Mouse (Mus musculus) induced T-regulatory cell, adult 2 months (primary cell): ENCODE data around the gene Cela2a.
A peak's percentile ranks its signal among the peaks of the same experiment; 100 is the strongest.

Experiments
- DNase-seq: peaks from one replicate; pipeline ENCODE4 v3.0.0-alpha.2; 2012; ENCODE audit warnings: low read depth

Gene Cela2a

GRCm38 (mm10) chr4:141826060-141826459 is at the start of gene Cela2a:
Gene Cela2a (minus strand): TSS chr4:141826160.
- no peak for DNase-seq

- no peak for DNase-seq
Measured at GRCm38 (mm10) chr4:141875481-141876108, 49.6 kb upstream of the Cela2a start.

DNA sequence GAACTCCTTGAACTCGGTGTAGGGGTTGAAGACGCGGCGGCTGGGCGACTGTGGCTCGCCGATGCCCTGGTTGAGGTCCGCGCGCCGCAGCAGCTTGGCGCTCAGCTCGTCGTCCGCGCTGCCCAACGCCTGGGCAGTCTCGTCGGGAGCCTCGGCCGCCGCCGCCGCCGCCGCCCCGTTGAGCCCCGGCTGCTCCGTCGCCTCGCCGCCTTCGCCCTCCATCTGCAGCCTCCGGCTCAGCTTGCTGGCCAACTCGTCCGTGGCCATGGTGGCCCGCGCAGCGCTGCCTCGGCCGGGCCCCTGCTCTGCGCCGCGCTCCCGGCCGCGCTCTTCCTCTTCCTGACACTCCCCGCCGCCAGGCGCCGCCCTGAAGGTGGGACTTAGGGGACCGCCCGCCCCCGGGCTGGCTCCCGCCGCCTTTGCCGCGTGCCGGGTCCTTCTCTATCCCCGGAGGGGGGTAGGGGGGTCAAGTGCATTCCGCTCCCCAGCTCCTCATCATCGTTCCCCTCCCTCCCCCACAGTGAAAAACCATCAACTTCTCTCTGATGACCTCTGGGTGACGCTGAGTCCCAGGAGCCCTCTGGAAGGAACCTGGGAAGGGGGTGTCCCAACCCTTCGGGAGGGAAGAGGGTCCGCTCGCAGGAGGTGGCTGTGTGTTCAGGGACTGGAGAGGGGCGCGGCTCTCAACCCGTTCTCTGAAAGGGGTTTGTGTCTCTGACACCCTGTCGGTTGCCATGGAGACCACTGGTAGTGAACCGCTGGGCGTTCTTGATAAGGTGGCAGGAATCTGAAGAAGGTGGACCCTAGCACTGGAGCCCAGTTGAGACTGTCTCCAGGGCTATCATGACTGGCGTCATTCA is 48.9 kb upstream of the Cela2a start, which contains the start of gene Efhd2:
Gene Efhd2 (minus strand): TSS at position 320 of the 860 bp plus-strand sequence.
- DNase-seq: peak; percentile 86

GRCm38 (mm10) chr4:141874111-141874600 is 48.2 kb upstream of the Cela2a start:
- DNase-seq: peak; percentile 35

DNA sequence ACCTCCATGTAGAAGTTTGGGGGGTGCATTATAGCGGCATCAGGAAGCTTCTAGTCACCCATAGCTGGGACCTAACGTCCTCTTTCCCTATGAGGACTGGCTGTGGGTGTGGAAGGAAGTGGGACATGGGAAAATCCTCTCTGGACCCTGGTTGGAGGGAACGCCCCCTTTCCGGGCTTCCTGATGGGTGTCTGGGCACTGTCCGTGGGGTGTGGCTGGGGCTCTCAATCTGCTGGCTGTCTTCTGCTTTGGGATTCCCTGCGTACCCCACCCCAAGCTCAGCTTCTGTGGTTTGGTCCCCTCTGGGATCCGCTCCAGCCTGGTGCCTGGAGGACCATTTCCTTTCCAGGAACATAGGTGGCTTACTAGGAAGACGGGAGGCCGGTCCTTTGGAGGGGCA is 47.0 kb upstream of the Cela2a start:
- no peak for DNase-seq

- no peak for DNase-seq
Measured at GRCm38 (mm10) chr4:141871909-141872308, 45.9 kb upstream of the Cela2a start.

DNA sequence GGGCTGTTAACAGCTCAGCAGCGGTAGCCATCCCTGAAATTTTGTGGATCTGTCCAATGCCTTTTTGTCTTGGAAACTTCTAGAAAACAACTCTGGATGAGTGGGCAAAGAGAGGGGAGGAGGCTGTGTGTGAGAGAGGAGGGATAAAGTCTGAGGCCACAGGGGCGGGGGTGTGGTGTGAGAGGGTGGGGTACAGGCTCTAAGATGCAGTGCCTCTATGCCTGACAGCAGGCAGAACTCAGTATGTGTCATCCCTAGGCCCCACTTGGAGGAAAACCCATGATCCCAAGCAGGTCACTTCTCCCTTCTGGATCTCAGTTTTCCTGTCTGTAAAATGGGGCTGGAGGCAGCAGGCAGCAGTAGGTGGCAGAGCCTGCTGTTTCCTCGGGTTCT is 45.4 kb upstream of the Cela2a start:
- DNase-seq: no peak

- no peak for DNase-seq
Measured at GRCm38 (mm10) chr4:141870666-141871332, 44.8 kb upstream of the Cela2a start.

DNA sequence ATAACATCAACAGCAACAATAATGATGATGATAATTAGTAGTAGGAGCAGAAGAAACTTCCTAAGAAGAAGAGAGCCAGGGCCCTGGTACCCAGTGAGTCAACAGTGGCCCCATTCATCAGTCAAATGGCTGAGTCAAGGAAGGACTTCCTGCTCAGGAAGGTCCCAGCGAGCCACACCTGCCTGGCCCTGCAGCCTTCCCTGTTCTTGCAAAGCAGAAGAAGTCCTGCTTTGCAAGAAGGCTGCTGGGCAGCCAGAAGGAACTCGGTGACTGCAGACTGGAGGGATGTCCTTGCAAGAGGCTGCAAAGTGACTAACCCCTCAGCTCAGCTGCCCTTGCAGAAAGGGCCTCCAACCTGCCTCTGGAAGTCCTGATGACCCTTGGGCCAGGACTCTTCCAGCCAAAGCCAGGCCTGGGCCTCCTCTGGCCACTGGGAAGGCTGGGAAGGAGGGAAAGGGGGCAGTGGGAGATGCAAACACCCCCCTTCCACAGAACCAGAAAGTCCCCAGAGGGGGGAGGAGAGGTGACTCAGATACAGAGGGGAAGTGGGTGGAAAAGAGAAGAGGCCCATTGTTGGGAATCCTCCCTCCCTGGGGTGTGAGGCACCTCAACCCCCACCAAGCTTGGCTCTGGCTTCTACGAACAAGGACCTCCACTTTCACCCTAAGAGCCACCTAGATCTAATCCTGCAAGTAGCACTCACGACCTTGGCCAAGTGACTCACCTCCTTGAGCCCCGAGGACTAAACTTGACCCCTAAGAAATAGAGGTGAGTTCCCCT is 43.7 kb upstream of the Cela2a start:
- DNase-seq: no peak

- no peak for DNase-seq
Measured at GRCm38 (mm10) chr4:141868051-141868450, 42.1 kb upstream of the Cela2a start.

- no peak for DNase-seq
Measured at GRCm38 (mm10) chr4:141867498-141867897, 41.5 kb upstream of the Cela2a start.

DNA sequence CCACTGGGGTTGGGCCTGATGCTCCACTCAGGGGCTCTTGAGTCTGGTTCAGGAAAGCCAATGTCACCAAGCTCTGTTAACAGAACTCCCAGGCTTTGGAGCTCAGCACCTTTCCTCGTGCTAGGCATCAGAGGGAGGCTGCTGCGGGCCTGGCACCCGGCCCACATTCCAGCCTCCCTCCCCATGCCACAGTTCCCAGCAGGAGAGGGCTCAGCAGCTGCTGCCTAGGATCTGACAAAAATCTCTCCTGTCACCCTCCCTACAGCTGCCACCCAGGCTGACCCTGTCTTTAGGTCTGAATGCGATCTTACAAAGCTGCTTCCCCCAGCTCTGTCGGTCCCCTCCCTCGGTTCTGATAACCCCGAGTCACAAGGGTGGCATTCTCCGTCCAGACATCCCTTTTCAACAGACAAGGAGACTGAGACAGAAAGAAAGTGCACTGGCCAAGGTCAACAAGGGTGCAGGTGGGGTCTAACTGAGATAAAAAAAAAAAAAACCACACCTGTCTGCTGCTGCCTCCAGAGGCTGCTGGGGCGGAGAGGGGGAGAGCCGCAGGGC is 41.1 kb upstream of the Cela2a start:
- no peak for DNase-seq

DNA sequence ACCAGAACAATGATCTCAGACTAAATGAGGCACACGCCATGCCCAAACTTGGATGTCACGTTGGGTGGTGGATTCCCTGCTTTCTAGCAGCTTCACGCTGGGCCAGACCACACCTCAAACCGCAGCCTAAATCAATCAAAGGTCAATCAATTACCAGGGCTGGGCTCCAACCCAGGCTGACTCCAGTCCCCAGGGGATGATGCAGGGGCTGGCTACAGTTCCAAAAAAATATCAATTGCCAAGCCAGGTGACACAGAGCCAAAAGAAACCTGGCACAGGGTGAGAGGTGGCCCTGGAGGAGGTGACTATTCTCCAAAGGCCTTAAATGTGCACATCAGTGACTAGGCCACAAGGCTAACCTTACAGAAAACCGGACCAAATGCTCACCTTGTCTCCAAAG is 39.6 kb upstream of the Cela2a start:
- DNase-seq: no peak

DNA sequence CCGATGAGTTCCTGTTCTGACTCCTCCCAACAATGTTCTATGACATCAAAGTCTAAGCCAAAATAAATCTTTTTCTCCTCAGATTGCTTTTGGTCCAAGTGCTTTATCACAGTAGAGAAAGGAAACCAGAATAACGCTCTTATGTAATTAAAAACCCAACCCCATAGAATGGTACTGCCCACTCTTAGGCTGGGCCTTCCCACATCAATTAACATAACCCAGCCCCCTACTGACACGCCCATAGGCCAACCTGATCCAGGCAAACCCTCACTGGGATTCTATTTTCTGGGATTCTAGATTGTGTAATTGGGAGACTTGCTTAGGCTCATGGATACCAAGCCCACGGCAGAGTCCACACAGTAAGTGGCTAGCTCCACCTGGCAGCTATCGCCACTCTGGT is 39.0 kb upstream of the Cela2a start:
- no peak for DNase-seq

DNA sequence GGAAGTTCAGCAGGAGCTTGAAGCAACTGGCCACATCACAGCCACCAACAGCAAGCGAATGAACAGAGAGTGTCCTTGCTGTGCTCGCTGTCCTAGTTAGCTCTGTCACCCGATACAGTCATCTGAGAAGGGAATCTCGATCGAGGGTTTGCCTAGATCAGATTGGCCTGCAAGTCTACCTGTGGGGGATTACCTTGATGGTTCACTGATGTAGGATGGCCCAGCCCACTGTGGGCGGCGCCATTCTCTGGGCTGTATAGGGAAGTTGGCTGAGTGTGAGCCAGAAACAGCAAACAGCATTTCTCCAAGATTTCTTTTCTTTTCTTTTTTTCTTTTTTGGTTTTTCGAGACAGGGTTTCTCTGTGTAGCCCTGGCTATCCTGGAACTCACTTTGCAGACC is 38.5 kb upstream of the Cela2a start:
- DNase-seq: no peak

DNA sequence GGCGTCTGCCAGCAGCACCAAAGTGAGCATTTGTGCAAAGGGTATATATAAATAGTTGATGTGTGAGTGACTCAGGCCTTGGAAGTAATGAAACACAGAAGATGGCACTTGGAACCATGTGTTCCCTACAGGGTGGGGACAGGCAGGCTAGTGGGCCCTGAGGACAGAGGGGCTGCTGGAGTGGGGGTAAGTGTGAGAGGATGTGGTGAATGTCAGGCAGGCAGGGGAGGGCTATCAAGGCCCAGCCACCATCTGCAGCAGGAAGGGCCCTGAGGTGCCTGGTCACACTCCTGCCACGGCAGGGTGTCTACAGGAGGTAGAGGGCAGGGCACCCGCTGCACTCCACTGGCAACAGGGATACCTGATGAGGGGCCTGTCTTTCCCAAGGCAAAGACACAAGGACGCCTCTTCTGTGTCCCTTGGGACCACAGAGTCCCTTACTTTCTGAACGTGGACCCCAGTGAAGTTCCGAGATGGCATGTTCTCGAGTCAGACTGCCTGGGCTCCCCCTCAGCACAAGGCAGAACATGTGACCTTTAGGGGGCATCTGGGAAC is 37.8 kb upstream of the Cela2a start:
- DNase-seq: no peak

- DNase-seq: no peak
Measured at GRCm38 (mm10) chr4:141862867-141863266, 36.9 kb upstream of the Cela2a start.

GRCm38 (mm10) chr4:141861591-141862295 is 35.8 kb upstream of the Cela2a start:
- DNase-seq: peak; percentile 56

- no peak for DNase-seq
Measured at GRCm38 (mm10) chr4:141860246-141860841, 34.4 kb upstream of the Cela2a start.

DNA sequence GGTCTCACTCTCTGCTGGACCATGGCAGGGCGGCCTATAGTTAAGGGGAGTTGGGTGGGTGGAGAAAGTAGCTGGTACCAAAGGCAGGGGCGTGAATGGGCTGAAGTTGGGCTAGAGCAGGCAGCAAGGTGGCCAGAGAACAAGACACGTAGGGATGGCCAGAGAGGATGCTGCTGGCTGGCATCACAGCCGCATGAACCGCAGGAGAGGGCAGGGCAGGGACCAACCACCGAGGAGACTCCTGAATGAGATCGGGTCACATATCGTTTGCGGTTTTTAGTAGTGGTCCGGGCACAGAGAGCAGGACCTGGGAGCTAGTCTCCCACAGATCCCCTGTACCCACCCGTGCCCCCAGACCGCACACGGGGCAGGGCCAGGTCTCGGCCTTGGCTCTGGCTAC is 33.4 kb upstream of the Cela2a start:
- no peak for DNase-seq
